Mouse (Mus musculus) CH12.LX (cell line): ENCODE results near the gene Dgkd. TPM values are rescaled to one million over a fixed set of nuclear protein-coding genes. Genes with fewer than 3 reads are reported as not detected.

Experiments
- DNase-seq: peaks from one replicate; pipeline ENCODE4 v3.0.0-alpha.2; 2013; ENCODE audit errors: extremely low read depth
- H3K27ac ChIP-seq: 2 replicates; pipeline ENCODE4 v1.5.1; 2012; ENCODE audit warnings: low read depth, mild to moderate bottlenecking, control low read depth, moderate library complexity; ENCODE audit not compliant: insufficient read depth
- H3K27me3 ChIP-seq: replicated peaks from 2 replicates; pipeline ENCODE3; 2012; ENCODE audit warnings: inconsistent platforms
- H3K36me3 ChIP-seq, 2 experiments: replicated peaks in 1 of 2; 2 replicates each; pipeline versions ENCODE3 to v1.6.1; 2012; ENCODE audit warnings: inconsistent platforms in 1 of 2, low read length in 1 of 2, mild to moderate bottlenecking in 1 of 2, mixed read lengths in 1 of 2, moderate library complexity in 1 of 2; ENCODE audit not compliant: control insufficient read depth in 1 of 2, insufficient read depth in 1 of 2
- H3K4me1 ChIP-seq, 2 experiments: 2 replicates each; pipeline ENCODE4 v1.6.1; 2012; ENCODE audit warnings: inconsistent platforms in 1 of 2, moderate library complexity in 1 of 2; ENCODE audit not compliant: insufficient read depth in 2 of 2, control insufficient read depth in 1 of 2
- H3K4me2 ChIP-seq: 2 replicates; pipeline ENCODE4 v1.6.1; 2012; ENCODE audit warnings: low read depth, mild to moderate bottlenecking, control low read depth; ENCODE audit not compliant: poor library complexity, insufficient read depth, severe bottlenecking
- H3K4me3 ChIP-seq, 3 experiments: fragments of 150-350 bp in 1 of 3; sonication (generic) in 1 of 3; replicated peaks in 1 of 3; 2 replicates each; pipeline versions ENCODE3 to v1.5.1; 2011 to 2012; ENCODE audit warnings: low read depth in 2 of 3, low read length in 2 of 3, mild to moderate bottlenecking in 2 of 3, moderate library complexity in 2 of 3, control low read depth in 1 of 3, improper control_type of control experiment in 1 of 3, inconsistent platforms in 1 of 3, mixed read lengths in 1 of 3; ENCODE audit not compliant: poor library complexity in 1 of 3
- H3K79me2 ChIP-seq: replicated peaks from 2 replicates; pipeline ENCODE4 v1.6.1; 2012; ENCODE audit warnings: mild to moderate bottlenecking, moderate library complexity; ENCODE audit not compliant: control insufficient read depth, poor library complexity, insufficient read depth, severe bottlenecking; ENCODE audit errors: extremely low read depth
- H3K9ac ChIP-seq: 2 replicates; pipeline ENCODE4 v1.6.1; 2012; ENCODE audit warnings: low read depth, mild to moderate bottlenecking, control low read depth, moderate library complexity; ENCODE audit not compliant: insufficient read depth
- H3K9me3 ChIP-seq: replicated peaks from 2 replicates; pipeline ENCODE3; 2012; ENCODE audit warnings: low read length, inconsistent platforms, mixed read lengths
- BHLHE40 ChIP-seq: IDR thresholded peaks from 2 replicates; pipeline ENCODE4 v1.6.1; 2011; ENCODE audit warnings: mild to moderate bottlenecking, low read depth, low read length, improper control_type of control experiment
- CHD1 ChIP-seq: IDR thresholded peaks from 2 replicates; pipeline ENCODE4 v1.6.1; 2012; ENCODE audit warnings: low read depth, low read length, improper control_type of control experiment, inconsistent platforms
- CHD2 ChIP-seq: IDR thresholded peaks from 2 replicates; pipeline ENCODE4 v1.6.1; 2011; ENCODE audit warnings: low read length, improper control_type of control experiment
- ELF1 ChIP-seq: IDR thresholded peaks from 2 replicates; pipeline ENCODE4 v1.6.1; 2014; ENCODE audit warnings: low read depth, mild to moderate bottlenecking, inconsistent platforms, low read length, improper control_type of control experiment
- ETS1 ChIP-seq: conservative IDR thresholded peaks from 2 replicates; pipeline ENCODE4 v1.6.1; 2012; ENCODE audit warnings: low read depth, mild to moderate bottlenecking, inconsistent platforms, low read length, improper control_type of control experiment, moderate library complexity
- GABPA ChIP-seq: IDR thresholded peaks from 2 replicates; pipeline ENCODE4 v1.6.1; 2012; ENCODE audit warnings: low read depth, low read length, improper control_type of control experiment, inconsistent platforms; ENCODE audit not compliant: insufficient replicate concordance
- IRF4 ChIP-seq: IDR thresholded peaks from 2 replicates; pipeline ENCODE4 v1.6.1; 2014; ENCODE audit warnings: low read depth, mild to moderate bottlenecking, inconsistent platforms, low read length, improper control_type of control experiment
- JUN ChIP-seq: IDR thresholded peaks from 2 replicates; pipeline ENCODE4 v1.6.1; 2011; ENCODE audit warnings: low read depth, mild to moderate bottlenecking, low read length, improper control_type of control experiment, moderate library complexity; ENCODE audit not compliant: insufficient read depth
- JUND ChIP-seq: conservative IDR thresholded peaks from 2 replicates; pipeline ENCODE4 v1.6.1; 2011; ENCODE audit warnings: low read depth, low read length, improper control_type of control experiment
- KAT2A ChIP-seq: IDR thresholded peaks from 2 replicates; pipeline ENCODE4 v1.6.1; 2012; ENCODE audit warnings: low read length, improper control_type of control experiment, inconsistent platforms; ENCODE audit not compliant: insufficient replicate concordance
- MAFK ChIP-seq: IDR thresholded peaks from 2 replicates; pipeline ENCODE4 v1.6.1; 2011; ENCODE audit warnings: low read length, improper control_type of control experiment; ENCODE audit not compliant: insufficient replicate concordance
- MAX ChIP-seq: IDR thresholded peaks from 2 replicates; pipeline ENCODE4 v1.6.1; 2011; ENCODE audit warnings: low read length, improper control_type of control experiment
- MEF2A ChIP-seq: IDR thresholded peaks from 2 replicates; pipeline ENCODE4 v1.6.1; 2014; ENCODE audit warnings: low read depth, mild to moderate bottlenecking, inconsistent platforms, low read length, improper control_type of control experiment, borderline replicate concordance
- MYC ChIP-seq: IDR thresholded peaks from 2 replicates; pipeline ENCODE4 v1.6.1; 2011; ENCODE audit warnings: low read depth, mild to moderate bottlenecking, improper control_type of control experiment, low read length
- NELFE ChIP-seq: IDR thresholded peaks from 2 replicates; pipeline ENCODE4 v1.6.1; 2011; ENCODE audit warnings: low read depth, low read length, improper control_type of control experiment
- PAX5 ChIP-seq: IDR thresholded peaks from 2 replicates; pipeline ENCODE4 v1.6.1; 2012; ENCODE audit warnings: low read length, inconsistent platforms, mixed read lengths
- POLR2A ChIP-seq: IDR thresholded peaks from 2 replicates; pipeline ENCODE4 v1.6.1; 2011; ENCODE audit warnings: low read depth, mild to moderate bottlenecking, improper control_type of control experiment, low read length
- POLR2AphosphoS2 ChIP-seq: IDR thresholded peaks from 2 replicates; pipeline ENCODE4 v1.6.1; 2011; ENCODE audit warnings: low read depth, low read length, improper control_type of control experiment
- RAD21 ChIP-seq: IDR thresholded peaks from 2 replicates; pipeline ENCODE4 v1.6.1; 2011; ENCODE audit warnings: low read depth, mild to moderate bottlenecking, low read length, improper control_type of control experiment, moderate library complexity
- SIN3A ChIP-seq: IDR thresholded peaks from 2 replicates; pipeline ENCODE4 v1.6.1; 2012; ENCODE audit warnings: low read length, improper control_type of control experiment, inconsistent platforms
- SMC3 ChIP-seq: IDR thresholded peaks from 2 replicates; pipeline ENCODE4 v1.6.1; 2011; ENCODE audit warnings: low read depth, low read length, improper control_type of control experiment
- TCF12 ChIP-seq: IDR thresholded peaks from 2 replicates; pipeline ENCODE4 v1.6.1; 2014; ENCODE audit warnings: low read depth, mild to moderate bottlenecking, inconsistent platforms, low read length, improper control_type of control experiment
- USF2 ChIP-seq: conservative IDR thresholded peaks from 2 replicates; pipeline ENCODE4 v1.6.1; 2011; ENCODE audit warnings: low read depth, low read length, improper control_type of control experiment
- ZC3H11A ChIP-seq: IDR thresholded peaks from 2 replicates; pipeline ENCODE4 v1.6.1; 2012; ENCODE audit warnings: low read depth, mild to moderate bottlenecking, inconsistent platforms, low read length, improper control_type of control experiment
- ZKSCAN1 ChIP-seq: IDR thresholded peaks from 2 replicates; pipeline ENCODE4 v1.6.1; 2012; ENCODE audit warnings: low read depth, inconsistent platforms, low read length, improper control_type of control experiment, borderline replicate concordance
- ZNF384 ChIP-seq: IDR thresholded peaks from 2 replicates; pipeline ENCODE4 v1.6.1; 2012; ENCODE audit warnings: low read depth, low read length, improper control_type of control experiment, inconsistent platforms
- dilution Hi-C: fragments of 300-500 bp; cut with MboI; formaldehyde crosslinking; loops from 2 replicates; pipeline ENCODE4 v1.14.3; 2020; ENCODE audit warnings: low sequenced_read_pairs; ENCODE audit not compliant: extremely low pct_unique_long_range_greater_than_20kb, extremely low pct_ligation_motif_present
- in situ Hi-C: fragments of 300-500 bp; cut with MboI; formaldehyde crosslinking; loops from 3 replicates; pipeline ENCODE4 v1.14.3; 2019; ENCODE audit warnings: low sequenced_read_pairs, low pct_ligation_motif_present, low pct_unique_long_range_greater_than_20kb, mixed read lengths
- polyA plus RNA-seq: library from polyadenylated mRNA; unstranded; fragments of >175 nt; gene quantifications from 2 replicates; pipeline ENCODE4 v1.2.1, GENCODE M21; 2012; ENCODE audit warnings: low read depth; ENCODE audit not compliant: insufficient read length
- total RNA-seq, 2 experiments: library from RNA; depleted of rRNA; stranded (reverse); fragments of 300-350 nt in 1 of 2; fragments of >200 nt in 1 of 2; gene quantifications; 2 replicates each; pipeline ENCODE4 v1.2.3; 2012 to 2014

Gene Dgkd
- total and polyA plus RNA-seq, 3 experiments: 57.5 to 89.9 (median 73.8) TPM

GRCm38 (mm10) chr1:87953073-87953472, 100.0 kb downstream of the Dgkd start:
- Histone ChIP-seq H3K79me2 (no peaks in the 10 kb centered on the region), H3K27ac (no peak overlapping the region), H3K36me3 (peaks cover 76 to 94% of the 10 kb centered on the region in 2 experiments), H3K4me3 (no peak overlapping the region), H3K4me2 (no peak overlapping the region), H3K9me3 (no peaks in the 10 kb centered on the region), H3K9ac (no peak overlapping the region), H3K27me3 (no peaks in the 10 kb centered on the region), H3K4me1 (no peaks in the 10 kb centered on the region)
- TF ChIP-seq KAT2A (no peak), CHD1 (no peak), IRF4 (no peak), ELF1 (no peak), MEF2A (no peak), RAD21 (no peak), ZKSCAN1 (no peak), SMC3 (no peak), GABPA (no peak), POLR2AphosphoS2 (no peak), ZNF384 (no peak), MAFK (no peak), PAX5 (no peak), SIN3A (no peak), TCF12 (no peak), MYC (no peak), NELFE (no peak)
- dilution Hi-C loops: no loop called here
- in situ Hi-C loops: loop anchor here (25.0 kb wide), 1 partner anchor 334 kb away; the partner anchor contains the start of genes Hjurp and Trpm8
- no peak for DNase-seq

GRCm38 (mm10) chr1:87958931-87959330, 105.8 kb downstream of the Dgkd start:
- H3K27me3 ChIP-seq: no peaks in the 10 kb centered on the region
- in situ Hi-C loops: loop anchor here (25.0 kb wide), 1 partner anchor 328 kb away; the partner anchor contains the start of genes Hjurp and Trpm8
- H3K9me3 ChIP-seq: no peaks in the 10 kb centered on the region
- dilution Hi-C loops: no loop called here
- no peak overlapping the region for H3K9ac ChIP-seq
- peaks cover 54 to 80% of the 10 kb centered on the region in 2 experiments for H3K36me3 ChIP-seq
- H3K4me1 ChIP-seq: peaks cover 2 to 16% of the 10 kb centered on the region in 2 experiments; a peak in 3 of 4 replicates
- no peak for TF ChIP-seq ZC3H11A
- TF ChIP-seq POLR2AphosphoS2: no peak
- TF ChIP-seq MYC: no peak
- TF ChIP-seq CHD1: no peak
- no peak for TF ChIP-seq USF2
- no peak for TF ChIP-seq CHD2
- TF ChIP-seq POLR2A: no peak
- no peak for TF ChIP-seq MAFK
- no peak for TF ChIP-seq ETS1
- no peak for TF ChIP-seq IRF4
- no peak for TF ChIP-seq JUND
- no peak for TF ChIP-seq ZKSCAN1
- no peak for TF ChIP-seq RAD21
- no peak for TF ChIP-seq JUN
- TF ChIP-seq SIN3A: no peak
- no peak for TF ChIP-seq BHLHE40
- TF ChIP-seq PAX5: no peak
- TF ChIP-seq MAX: no peak
- TF ChIP-seq, all 38 proteins: peak for 0
- Histone ChIP-seq H3K4me2 (no peak overlapping the region), H3K27ac (no peak overlapping the region), H3K79me2 (no peaks in the 10 kb centered on the region), H3K4me3 (no peak overlapping the region)
- no peak for DNase-seq
